Mouse (Mus musculus) fibroblast of lung, adult 2 months (primary cell): ENCODE results near the gene A130010J15Rik.

Experiments
- DNase-seq: peaks from one replicate; pipeline ENCODE4 v3.0.0-alpha.2; 2011; ENCODE audit warnings: low read depth

The A130010J15Rik gene

DNA sequence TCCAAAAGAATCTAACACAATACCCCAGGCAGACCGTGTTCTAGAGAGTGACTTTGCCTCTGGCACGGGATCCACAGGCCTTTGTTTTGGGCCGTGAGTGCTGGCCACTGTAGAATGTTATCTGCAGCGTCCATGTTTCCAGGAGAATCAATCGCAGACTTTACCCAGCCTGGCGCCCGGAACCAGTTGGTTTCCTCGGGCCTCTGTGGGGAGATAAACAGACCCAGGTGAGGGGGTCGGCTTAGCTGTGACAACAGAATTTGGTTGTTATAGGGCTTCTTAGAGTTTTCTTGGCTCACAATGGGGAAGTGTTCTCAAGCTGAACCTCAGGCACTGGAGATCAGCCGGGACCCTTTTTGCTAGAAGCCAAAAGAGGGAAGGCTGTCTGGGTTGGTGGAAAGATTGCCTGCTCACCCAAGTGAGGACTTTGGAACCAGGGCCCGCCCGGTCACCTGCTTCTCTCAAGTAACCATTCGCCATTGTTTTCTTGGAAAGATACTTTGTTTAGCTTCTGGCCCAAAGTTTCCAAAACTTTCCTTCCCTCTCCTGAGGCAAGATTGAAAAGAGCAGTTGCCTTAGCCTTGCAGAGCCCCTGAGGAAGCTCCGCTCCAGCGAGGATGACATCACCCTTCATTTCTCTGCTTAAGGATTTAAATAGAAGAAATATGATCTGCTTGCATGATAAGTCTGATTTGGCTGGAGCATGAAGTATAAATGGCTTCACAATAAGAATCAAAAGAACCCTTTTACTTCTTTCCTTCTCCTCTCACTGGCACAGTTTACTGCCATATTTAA, 11.3 kb upstream of the A130010J15Rik start:
- DNase-seq: no peak

DNA sequence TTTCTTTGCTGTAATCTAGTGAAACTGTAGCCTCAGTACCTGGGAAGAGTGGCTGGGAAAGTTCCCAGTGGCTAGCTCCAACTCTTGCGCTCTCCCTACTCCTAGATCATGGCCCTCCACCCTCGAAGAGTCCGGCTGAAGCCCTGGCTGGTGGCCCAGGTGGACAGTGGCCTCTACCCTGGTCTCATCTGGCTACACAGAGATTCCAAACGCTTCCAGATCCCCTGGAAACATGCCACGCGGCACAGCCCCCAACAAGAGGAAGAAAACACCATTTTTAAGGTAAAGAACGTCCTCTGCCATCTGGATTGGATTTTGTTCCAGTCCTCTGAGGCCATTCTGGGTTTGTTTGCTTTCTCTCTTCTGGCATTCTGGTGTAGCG, 10.7 kb upstream of the A130010J15Rik start:
- no peak for DNase-seq

DNA sequence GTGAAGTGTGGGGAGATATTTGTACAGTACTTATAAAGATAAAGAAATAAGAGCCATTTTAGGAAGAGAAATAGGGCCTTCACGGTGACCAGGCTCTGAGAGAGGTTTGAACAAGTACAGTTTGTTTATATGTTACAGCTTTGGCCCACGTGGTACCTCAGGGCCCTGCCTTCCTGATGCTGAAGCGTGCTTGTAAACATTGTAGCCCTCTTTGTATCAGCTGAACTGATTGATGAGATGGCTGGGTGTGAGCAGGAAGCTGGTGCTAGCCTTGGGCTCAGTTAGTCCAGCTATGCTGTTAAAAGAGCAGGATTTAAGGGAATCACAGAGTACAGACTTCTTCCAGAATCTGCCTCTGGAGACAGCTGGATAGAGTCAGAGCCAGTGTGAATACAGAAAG, 8.7 kb upstream of the A130010J15Rik start:
- no peak for DNase-seq

DNA sequence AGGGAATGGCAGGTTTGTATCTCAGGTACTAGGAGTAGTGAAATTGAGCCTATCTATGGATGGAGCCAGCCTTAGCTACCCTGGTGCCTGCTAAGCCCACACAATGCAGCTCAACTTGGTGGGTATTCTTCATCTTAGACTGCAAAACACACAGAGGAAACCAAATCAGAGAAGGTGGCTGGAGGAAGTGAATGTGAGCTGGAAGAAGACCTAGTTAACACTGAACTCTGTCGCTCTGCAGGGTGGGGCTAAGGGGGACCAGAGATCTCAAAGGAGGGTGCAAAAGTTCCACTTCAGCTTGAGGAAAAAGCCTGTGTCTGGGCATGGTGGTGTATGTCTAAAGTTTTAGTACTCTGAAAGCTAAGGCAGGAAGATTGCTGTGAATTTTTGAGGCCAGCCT, 8.2 kb upstream of the A130010J15Rik start:
- DNase-seq: no peak

DNA sequence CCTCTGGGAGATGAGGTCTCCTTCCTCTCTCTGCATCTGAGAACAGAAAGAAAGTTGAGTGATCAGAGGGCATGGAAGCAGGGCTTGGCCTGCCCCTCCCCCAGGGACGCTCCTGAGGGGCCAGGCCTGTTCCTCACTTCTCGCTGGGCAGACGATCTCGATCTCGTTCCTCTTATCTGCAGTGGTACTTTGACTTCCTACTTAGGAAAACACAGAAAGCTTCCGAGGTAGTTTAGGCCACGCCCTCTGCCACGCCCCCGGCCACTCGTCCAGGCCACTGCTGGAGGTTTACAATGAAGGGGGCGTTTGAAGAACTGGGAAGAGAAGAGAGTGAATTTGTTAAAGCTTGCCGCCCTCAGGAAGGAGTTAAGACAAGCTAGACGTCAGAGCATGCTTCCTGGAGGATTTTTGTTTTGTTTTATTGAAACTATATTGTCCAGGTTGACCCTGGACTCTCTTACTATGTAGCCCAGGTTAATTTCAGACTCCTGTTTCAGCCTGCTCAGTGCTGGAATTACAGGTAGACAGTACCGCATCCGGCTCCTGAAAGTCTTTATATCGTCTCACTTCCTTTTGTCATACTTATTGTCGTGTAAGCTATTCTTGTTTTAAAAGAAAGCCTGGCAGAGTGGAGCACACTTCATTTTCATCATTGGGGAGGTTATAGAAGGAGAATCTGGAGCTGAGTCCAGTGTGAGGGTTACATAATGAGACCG, 7.4 kb upstream of the A130010J15Rik start:
- DNase-seq: no peak

DNA sequence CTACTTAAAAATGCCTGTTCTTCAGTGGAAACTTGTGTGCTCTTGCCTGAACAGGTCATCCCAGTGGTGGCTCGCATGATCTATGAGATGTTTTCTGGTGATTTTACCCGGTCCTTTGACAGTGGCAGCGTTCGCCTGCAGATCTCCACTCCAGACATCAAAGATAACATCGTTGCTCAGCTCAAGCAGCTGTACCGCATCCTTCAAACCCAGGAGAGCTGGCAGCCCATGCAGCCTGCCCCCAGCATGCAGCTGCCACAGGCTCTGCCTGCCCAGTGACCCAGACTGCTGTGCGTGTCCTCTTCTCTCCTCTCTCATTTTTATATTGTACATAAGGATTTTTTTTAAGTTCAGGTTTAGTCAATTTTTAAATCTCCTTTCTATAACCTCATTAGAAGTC, 1.4 kb downstream of the A130010J15Rik start:
- no peak for DNase-seq

DNA sequence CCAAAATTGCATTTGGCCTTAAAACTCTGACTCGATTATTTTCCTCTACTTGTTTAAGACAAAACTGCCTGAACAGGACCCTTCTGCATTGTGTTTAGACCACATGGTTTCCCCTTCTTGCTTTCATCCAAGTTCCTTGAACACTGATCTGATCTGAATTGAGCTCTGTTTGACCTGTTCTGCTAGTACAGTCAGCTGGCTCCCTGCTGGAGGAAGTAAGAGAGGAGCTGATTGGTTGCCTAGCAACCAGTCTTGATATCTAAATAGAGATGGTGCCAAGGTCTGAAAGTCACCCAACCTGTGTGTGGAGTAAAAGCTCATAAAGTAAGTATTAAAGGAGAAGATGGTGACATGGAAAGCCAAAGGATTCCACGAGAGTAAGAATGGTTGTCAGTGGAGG, 2.0 kb downstream of the A130010J15Rik start:
- DNase-seq: no peak

DNA sequence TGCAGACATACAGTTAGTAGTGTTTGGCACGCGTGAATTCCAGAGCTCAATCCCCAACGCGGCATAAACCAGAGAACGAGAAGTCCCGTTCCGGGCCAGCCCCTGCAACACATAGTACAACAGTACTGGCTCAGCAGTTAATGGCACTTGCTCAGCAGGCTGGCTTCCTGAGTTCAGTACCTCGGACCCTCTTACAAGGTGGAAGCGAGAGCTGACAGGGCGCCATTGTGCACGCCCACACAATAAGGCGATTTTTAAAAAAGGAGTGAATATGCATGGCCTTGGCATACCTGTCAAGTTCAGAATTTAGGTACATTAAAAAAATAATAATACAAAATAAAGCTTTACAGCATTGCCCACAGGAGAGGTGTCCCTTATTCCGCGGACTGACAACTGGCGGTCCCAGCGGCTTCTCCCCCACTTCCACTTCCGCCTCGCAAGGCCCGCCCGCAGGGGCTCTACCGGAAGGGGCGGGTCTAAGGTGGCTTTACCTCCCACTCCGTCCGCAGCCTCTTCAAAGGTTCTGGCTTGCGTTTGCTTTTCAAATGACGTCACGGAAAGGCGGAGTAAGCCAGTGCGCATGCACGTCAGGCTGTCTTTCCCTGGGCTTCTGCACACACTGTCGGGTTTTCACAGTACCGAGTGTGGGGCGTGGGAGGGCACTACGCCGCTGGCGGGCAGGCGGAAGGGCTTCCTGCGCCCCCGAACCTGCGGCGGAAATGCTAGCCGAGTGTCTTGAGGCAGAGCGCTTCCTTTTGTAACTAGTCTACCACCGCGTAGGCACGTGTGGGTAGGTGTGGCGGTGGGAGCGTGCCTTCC, 5.4 kb downstream of the A130010J15Rik start:
- DNase-seq: peak; percentile 98

DNA sequence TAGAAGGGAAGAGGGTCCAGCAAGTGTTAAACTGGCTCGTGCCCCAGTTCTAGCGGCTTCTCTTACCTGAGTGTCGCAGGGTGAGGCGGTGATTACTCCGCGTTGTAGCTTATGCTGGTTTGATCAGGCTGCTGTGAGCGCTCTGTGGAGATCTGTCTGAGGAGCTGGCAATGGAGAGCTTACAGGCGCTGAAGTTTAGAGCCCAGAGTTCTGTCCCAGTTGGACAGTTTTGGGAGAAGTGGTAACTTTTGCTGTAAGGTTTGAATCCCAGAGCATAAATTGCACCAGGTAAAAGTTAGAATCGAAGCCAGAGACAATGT, 5.9 kb downstream of the A130010J15Rik start:
- DNase-seq: no peak

DNA sequence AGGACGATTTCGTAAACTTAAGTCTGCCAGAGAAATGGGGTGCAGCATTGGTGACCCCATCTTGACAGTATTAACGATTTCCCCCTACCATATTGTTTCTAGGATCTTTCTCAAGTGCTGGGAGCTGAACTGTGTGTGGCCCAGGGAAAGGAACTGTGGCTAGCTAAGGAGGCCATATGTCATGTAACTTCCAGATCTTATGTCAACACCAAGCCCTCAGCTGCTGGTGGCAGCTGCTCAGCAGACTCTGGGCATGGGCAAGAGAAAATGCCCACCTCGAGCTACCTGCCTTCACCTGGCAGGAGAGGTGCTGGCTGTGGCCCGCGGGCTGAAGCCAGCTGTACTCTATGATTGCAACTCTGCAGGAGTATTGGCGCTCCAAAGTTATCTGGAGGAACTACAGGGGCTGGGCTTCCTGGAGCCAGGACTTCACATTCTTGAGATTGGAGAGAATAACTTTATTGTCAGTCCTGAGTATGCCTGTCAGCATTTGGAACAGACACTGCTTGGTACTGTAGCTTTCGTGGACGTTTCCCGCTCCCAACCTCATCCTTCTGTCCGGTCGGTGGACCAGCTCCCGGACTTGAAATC, 6.4 kb downstream of the A130010J15Rik start:
- DNase-seq: no peak

DNA sequence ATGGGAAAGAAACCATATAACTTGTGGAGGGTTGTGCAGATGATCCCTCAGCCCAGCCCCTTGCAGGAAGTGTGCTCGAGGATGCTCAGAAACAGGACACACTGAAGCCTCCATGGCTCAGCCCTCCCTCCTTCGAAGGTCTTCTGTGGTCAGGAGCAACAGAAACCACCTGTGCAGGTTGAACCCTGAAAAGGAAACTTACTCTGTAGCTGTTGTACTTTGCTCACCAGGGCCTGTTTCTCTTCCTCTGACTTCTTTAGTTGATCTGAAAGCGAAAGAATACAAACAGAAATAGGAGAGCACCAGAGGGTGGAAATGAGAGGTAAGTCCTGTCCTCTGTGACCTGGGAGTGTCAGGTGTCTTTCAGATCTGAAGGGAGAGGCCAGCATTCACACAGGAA, 13.3 kb downstream of the A130010J15Rik start:
- no peak for DNase-seq

DNA sequence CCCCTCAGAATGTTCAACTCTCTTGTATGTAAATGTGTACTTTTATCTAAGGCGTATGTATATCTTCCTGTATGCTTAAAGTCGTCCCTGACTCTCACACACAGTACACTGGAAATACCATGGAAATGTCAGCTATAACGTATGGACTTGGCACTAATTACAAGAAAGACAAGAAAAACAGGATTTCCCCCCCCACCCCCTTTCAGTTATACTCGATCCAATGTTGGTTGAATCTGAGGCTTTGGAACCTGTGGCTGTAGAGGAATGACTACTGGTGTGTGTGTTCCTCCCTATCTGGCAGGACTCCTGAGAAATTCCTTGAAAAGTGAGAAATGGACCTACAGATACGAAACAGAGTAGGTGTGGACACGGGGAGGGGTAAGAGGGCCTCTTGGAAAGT, 20.4 kb downstream of the A130010J15Rik start:
- DNase-seq: peak; percentile 53

DNA sequence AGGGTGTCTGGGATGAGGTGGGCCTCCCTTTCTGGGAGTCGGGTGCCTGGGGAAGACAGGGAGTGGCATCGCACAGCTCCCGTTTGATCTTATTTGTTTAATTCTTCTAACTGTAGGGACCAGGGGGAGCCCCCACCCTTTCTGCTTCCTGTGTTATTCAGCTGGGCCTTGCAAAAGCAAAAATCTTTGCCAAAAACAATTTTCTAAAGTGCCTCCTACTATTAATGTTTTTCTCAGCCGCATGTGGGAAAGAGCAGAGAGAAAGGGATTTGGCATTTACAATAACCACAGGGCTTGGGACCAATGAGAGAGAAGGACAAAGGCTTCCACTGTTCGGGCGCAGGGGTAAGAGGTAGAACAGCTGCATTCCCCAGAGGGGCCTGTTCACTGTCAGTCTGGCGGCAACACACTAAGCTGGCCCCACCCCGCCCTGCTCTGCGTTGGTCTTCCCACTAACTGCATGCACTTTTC, 21.3 kb downstream of the A130010J15Rik start:
- peak; percentile 99 for DNase-seq

DNA sequence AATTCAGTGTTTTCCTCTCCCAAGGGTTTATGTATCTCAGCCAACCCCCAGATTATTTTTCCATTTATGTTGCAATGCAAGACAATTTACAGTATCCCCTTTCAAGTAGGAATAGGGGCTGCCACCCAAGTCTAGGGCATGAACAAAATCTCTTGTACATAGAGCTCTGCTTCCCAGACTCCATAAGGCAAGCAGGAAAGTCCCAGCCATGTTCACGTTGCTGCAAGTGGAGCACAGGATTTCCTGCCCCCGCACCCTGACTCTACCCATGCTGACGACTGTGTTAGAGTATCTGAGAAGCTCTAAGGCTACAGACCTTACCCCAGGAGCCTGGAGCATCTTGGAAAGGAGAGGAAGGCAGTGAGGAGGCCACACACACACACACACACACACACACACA, 21.9 kb downstream of the A130010J15Rik start:
- DNase-seq: peak; percentile 89

DNA sequence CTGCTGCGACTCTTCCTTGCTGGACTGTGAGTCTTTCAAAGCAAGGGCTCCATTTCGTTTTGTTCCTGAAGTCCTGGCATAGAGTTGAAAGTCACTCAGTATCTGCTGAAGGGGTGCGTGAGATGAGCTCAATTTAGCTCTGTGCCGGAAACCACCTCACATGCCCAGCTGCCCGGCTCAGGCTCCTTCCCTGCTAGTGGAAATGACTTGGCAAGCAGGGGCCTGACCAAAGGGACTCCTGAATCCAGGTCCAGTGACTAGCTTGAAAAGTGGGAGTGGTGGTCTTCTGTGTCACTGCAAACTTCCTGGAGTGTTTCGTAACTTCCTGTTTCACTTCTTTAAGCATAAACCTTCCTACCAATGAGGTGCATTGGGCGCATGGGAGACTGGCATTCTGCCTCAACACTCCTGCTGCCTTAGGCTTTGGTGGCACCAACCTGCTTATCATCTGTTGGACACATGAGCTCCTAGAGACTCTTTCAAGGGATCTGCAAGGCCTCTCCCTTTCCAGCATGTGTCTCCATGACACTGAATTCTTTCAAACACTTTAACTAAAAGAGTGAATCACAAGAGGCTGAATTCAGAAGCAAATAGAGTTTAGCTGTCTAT, 23.9 kb downstream of the A130010J15Rik start:
- DNase-seq: no peak

DNA sequence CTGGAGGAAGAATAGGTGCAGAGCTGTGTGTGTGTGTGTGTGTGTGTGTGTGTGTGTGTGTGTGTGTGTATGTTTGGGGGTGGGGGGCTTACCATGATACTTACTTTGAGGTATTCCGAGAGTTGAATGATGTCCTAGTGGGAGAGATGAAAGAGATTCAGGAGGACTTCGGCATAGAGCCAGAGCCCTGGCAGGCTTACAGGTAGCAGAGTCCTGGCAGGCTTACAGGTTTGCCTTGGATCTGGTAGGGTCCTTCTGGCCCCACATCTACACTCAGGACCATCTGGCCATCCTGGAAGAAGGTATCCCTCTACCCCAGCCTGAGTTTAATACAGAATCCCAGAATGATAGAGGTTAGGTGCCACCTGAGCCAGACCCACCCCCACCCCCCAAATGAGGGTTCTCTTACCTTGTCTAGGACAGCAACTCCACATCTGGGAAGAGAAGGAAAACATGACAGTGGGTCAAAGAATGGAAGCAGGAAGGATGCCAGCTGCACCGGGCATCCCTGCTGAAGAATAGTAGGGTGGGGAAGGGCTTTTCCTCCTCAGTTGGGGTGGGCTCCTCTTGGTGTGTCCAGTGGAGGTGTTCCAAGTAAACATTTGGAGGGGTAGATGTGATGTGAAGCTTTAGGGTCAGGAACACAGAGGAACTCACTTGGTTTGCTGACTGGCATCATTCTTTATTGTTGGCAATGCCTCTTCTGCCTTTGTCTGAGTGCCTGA, 26.7 kb downstream of the A130010J15Rik start:
- DNase-seq: no peak

DNA sequence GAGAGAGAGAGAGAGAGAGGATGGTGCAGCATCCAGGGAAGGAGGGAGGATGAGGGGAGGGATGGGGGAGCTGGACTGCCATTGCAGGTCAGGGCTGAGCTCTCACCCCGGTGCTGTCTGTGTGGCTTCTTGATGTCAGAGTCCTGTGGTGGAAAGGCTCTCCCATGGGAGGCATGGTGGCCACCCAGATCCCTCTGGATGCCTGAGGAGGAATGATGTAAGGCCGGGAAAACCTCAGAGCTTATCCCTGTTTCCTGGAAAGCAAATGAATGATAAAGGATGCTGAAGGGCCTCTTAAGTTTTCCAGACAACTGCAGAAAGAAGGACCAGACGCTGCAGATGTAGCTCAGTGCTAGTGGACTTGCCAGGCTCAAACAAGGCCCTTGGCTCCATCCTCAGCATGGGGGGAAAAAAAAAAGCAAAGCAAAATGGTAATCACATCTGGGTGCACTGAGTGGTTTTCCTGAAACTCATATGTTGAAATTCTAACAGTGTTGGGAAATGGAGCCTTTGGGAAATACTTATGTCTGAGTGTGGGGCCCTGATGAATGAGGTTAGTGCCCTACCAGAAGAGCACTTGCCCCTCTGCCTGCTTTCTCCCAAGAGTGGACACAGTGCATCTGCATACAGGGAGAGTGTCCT, 27.4 kb downstream of the A130010J15Rik start:
- DNase-seq: peak; percentile 71

DNA sequence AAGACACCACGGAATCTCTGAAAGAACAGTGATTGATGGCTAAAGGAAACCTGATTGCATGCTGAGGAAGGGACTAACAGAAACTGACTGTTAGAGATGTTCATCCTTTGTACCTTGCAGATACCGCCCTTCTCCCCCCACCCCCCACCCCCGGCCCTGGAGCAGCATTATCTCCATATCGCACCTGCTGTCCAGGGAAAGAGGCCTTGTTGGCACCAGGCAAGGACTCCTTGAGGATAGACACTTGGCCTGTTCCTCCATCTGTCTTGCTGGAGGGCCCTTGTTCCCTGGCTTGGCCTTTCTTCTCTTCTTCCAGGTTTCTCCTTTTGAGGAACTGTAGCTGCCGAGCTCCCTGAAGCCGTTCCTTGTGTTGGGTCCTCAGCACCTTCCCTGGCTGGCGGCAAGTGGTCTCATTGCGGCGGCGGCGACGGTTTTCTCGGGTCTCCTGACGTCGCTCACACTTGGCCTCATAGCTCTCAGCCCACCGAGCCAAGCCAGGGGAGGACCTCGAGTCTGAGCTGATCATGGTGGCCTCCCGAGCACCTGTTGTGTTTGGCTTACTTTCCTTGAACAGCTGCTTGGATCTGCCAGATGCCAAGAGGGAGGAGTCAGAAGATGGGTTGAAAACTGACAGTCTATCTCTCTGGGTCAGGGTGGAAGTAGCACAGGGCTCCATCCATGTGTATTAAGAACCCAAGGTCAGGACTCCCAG, 29.8 kb downstream of the A130010J15Rik start:
- no peak for DNase-seq

DNA sequence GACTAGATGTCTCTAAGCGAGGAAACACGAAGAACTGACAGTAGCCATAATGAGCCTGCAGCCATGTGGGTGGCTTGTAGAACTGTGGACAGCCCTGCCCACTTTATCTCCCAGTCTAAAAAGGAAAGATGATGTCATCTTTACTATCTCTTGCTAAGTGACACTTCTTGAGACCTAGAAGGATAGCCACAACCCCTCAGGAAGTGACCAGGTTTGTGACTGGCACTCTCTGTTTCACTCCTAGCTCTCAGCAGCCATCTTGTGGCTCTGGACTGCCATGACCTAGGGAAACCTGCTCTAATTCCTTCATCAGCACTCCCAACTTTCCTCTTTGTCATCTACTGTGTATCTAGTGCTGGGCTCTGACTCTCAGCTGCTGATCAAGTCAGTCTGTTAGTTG, 30.5 kb downstream of the A130010J15Rik start:
- no peak for DNase-seq
